Mouse (Mus musculus): Measurements from ENCODE around the gene Tmem145.

Gene Tmem145

GRCm38 (mm10) chr7:25333596-25334307, 27.8 kb downstream of the Tmem145 start:
- peak; percentile 82 for DNase-seq

- no peak for DNase-seq
Measured at GRCm38 (mm10) chr7:25334472-25334871, 28.6 kb downstream of the Tmem145 start.

- DNase-seq = no peak
Measured at GRCm38 (mm10) chr7:25339329-25339728, 33.4 kb downstream of the Tmem145 start.

- DNase-seq = no peak
Measured at GRCm38 (mm10) chr7:25341000-25341784, 35.3 kb downstream of the Tmem145 start.

GRCm38 (mm10) chr7:25348861-25349260, 43.0 kb downstream of the Tmem145 start:
- DNase-seq = peak; percentile 71

- DNase-seq = no peak
Measured at GRCm38 (mm10) chr7:25358721-25359206, 52.9 kb downstream of the Tmem145 start.

- DNase-seq = no peak
Measured at GRCm38 (mm10) chr7:25363151-25363550, 57.2 kb downstream of the Tmem145 start.

GRCm38 (mm10) chr7:25363632-25364031, 57.7 kb downstream of the Tmem145 start:
- no peak for DNase-seq

Measured in kidney, adult 9 months (tissue).